Mouse (Mus musculus) lung, embryonic 14.5 days (tissue): Measurements from ENCODE around the gene Nfkbib. TPM values are rescaled to one million over a fixed set of nuclear protein-coding genes. Genes with fewer than 3 reads are reported as not detected.

ENCODE experiments used
- ATAC-seq: fragments of 200-750 bp; cut with Nextera tagmentation; 2 replicates; pipeline ENCODE4 v1.8.0; 2017; ENCODE audit warnings: mild to moderate bottlenecking, moderate TSS enrichment, moderate library complexity; ENCODE audit not compliant: insufficient read depth
- DNase-seq: peaks from one replicate; pipeline ENCODE4 v3.0.0-alpha.2; 2015
- H3K27ac ChIP-seq: fragments of 300-500 bp; sonication (generic); 2 replicates; pipeline ENCODE4 v1.5.1; 2014; ENCODE audit warnings: low read depth, mild to moderate bottlenecking, moderate library complexity
- H3K27me3 ChIP-seq: fragments of 300-500 bp; sonication (generic); 2 replicates; pipeline ENCODE4 v1.6.1; 2014; ENCODE audit warnings: low read length, control low read depth; ENCODE audit not compliant: insufficient read depth
- H3K36me3 ChIP-seq: fragments of 300-500 bp; sonication (generic); 2 replicates; pipeline ENCODE4 v1.6.1; 2014; ENCODE audit warnings: control low read depth; ENCODE audit not compliant: insufficient read depth
- H3K4me1 ChIP-seq: fragments of 300-500 bp; sonication (generic); 2 replicates; pipeline ENCODE4 v1.6.1; 2014; ENCODE audit warnings: antibody characterized with exemption, control low read depth; ENCODE audit not compliant: insufficient read depth
- H3K4me2 ChIP-seq: fragments of 300-500 bp; sonication (generic); 2 replicates; pipeline ENCODE4 v1.6.1; 2014; ENCODE audit warnings: mild to moderate bottlenecking
- H3K4me3 ChIP-seq: fragments of 300-500 bp; sonication (generic); 2 replicates; pipeline ENCODE4 v1.5.1; 2014; ENCODE audit warnings: low read depth, low read length
- H3K9ac ChIP-seq: fragments of 300-500 bp; sonication (generic); 2 replicates; pipeline ENCODE4 v1.6.1; 2014
- H3K9me3 ChIP-seq: fragments of 300-500 bp; sonication (generic); 2 replicates; pipeline ENCODE4 v1.6.1; 2016; ENCODE audit warnings: low read depth, low read length, control low read depth
- CTCF ChIP-seq: IDR thresholded peaks from 2 replicates; pipeline ENCODE4 v1.5.1; 2016; ENCODE audit warnings: antibody characterized with exemption, low read depth
- WGBS: fragments of 180-500 bp; shearing (Covaris S2); extraction: QIAGEN DNeasy Blood & Tissue Kit; methylation state at CpG from one replicate; pipeline ENCODE4 v1.1.7; 2014; 5-methylcytosine and 5-hydroxymethylcytosine counted together
- polyA plus RNA-seq: library from polyadenylated mRNA; unstranded; fragments of >200 nt; fragmentation: Nextera tagmentation; extraction: Ambion mirVana; gene quantifications from 2 replicates; pipeline ENCODE4 v1.2.1, GENCODE M21; 2014

The Nfkbib gene
- 31.8 and 37.4 TPM in 2 replicates for polyA plus RNA-seq

- ATAC-seq (no peak), DNase-seq (no peak)
- 0 out of 2 replicates have a peak, but pooled peaks cover 2% of the 10 kb centered on the region for H3K36me3 ChIP-seq
- 57% methylated on average over 7 of the region's 7 CpGs for WGBS
- H3K9me3 ChIP-seq = no peaks in the 10 kb centered on the region
- peaks cover 11% of the 10 kb centered on the region; the same call in 1 of the 2 replicates for H3K4me1 ChIP-seq
- TF ChIP-seq CTCF = no peak
- peak within 1 kb of the TSS; percentile 64 for H3K4me3 ChIP-seq
- no peak within 1 kb of the TSS for H3K27ac ChIP-seq
- H3K9ac ChIP-seq = peak within 1 kb of the TSS; percentile 67
- H3K27me3 ChIP-seq = no peaks in the 10 kb centered on the region
- peak within 1 kb of the TSS; percentile 72 for H3K4me2 ChIP-seq
These were observed at the start of gene Nfkbib for GRCm38 (mm10) chr7:28767462-28767965. Gene Nfkbib, minus strand, starts transcription at chr7:28767512.

GRCm38 (mm10) chr7:28816920-28817319 is 49.6 kb upstream of the Nfkbib start:
- Histone ChIP-seq H3K9me3 (no peaks in the 10 kb centered on the region), H3K4me1 (0 out of 2 replicates have a peak, but pooled peaks cover 6% of the 10 kb centered on the region), H3K27me3 (no peaks in the 10 kb centered on the region), H3K4me3 (no peak overlapping the region), H3K4me2 (no peak overlapping the region), H3K27ac (no peak overlapping the region), H3K9ac (no peak overlapping the region), H3K36me3 (peaks cover 100% of the 10 kb centered on the region)
- ATAC-seq (no peak), DNase-seq (no peak)
- no peak for TF ChIP-seq CTCF
- 92% methylated on average over 10 of the region's 10 CpGs for WGBS

- H3K27ac ChIP-seq = no peak overlapping the region
- H3K4me2 ChIP-seq = no peak overlapping the region
- H3K4me3 ChIP-seq = no peak overlapping the region
- peaks cover 97% of the 10 kb centered on the region for H3K36me3 ChIP-seq
- H3K9me3 ChIP-seq = no peaks in the 10 kb centered on the region
- H3K9ac ChIP-seq = no peak overlapping the region
- WGBS = 79% methylated on average over 9 of the region's 9 CpGs
- H3K27me3 ChIP-seq = no peaks in the 10 kb centered on the region
- DNase-seq = no peak
- 0 out of 2 replicates have a peak, but pooled peaks cover 6% of the 10 kb centered on the region for H3K4me1 ChIP-seq
- TF ChIP-seq CTCF = no peak
- ATAC-seq = no peak
These were observed 48.9 kb upstream of the Nfkbib start for GRCm38 (mm10) chr7:28816201-28816600.

GRCm38 (mm10) chr7:28815230-28815629 is 47.9 kb upstream of the Nfkbib start:
- Histone ChIP-seq H3K9me3 (no peaks in the 10 kb centered on the region), H3K27ac (no peak overlapping the region), H3K9ac (0 out of 2 replicates have a peak overlapping the region, but pooled peaks have one; percentile 9), H3K4me2 (no peak overlapping the region), H3K4me1 (0 out of 2 replicates have a peak, but pooled peaks cover 6% of the 10 kb centered on the region), H3K27me3 (no peaks in the 10 kb centered on the region), H3K36me3 (peaks cover 88% of the 10 kb centered on the region), H3K4me3 (no peak overlapping the region)
- ATAC-seq (no peak), DNase-seq (no peak)
- no peak for TF ChIP-seq CTCF
- WGBS = 87% methylated on average over 9 of the region's 9 CpGs

GRCm38 (mm10) chr7:28814306-28815034 is 47.2 kb upstream of the Nfkbib start:
- H3K4me1 ChIP-seq = 0 out of 2 replicates have a peak, but pooled peaks cover 6% of the 10 kb centered on the region
- H3K27me3 ChIP-seq = no peaks in the 10 kb centered on the region
- peaks cover 80% of the 10 kb centered on the region for H3K36me3 ChIP-seq
- TF ChIP-seq CTCF = no peak
- no peak for ATAC-seq
- H3K4me3 ChIP-seq = no peak overlapping the region; the same call in 1 of the 2 replicates
- no peaks in the 10 kb centered on the region for H3K9me3 ChIP-seq
- H3K27ac ChIP-seq = no peak overlapping the region
- H3K9ac ChIP-seq = no peak overlapping the region
- WGBS = 71% methylated on average over 5 of the region's 5 CpGs
- no peak for DNase-seq
- no peak overlapping the region for H3K4me2 ChIP-seq

- Histone ChIP-seq H3K9me3 (no peaks in the 10 kb centered on the region), H3K9ac (peak overlapping the region; percentile 92; the same call in 1 of the 2 replicates), H3K36me3 (peaks cover 65% of the 10 kb centered on the region), H3K4me3 (peak overlapping the region; percentile 81), H3K4me2 (peak overlapping the region; percentile 95), H3K4me1 (peaks cover 10% of the 10 kb centered on the region), H3K27ac (no peak overlapping the region), H3K27me3 (no peaks in the 10 kb centered on the region)
- DNase-seq = no peak
- ATAC-seq = no peak
- WGBS = 71% methylated on average over 5 of the region's 5 CpGs
- peak; percentile 36 for TF ChIP-seq CTCF
These were observed 45.6 kb upstream of the Nfkbib start for GRCm38 (mm10) chr7:28812949-28813348.

GRCm38 (mm10) chr7:28812436-28812835 is 45.1 kb upstream of the Nfkbib start:
- no peaks in the 10 kb centered on the region for H3K27me3 ChIP-seq
- H3K4me1 ChIP-seq = peaks cover 14% of the 10 kb centered on the region
- H3K4me3 ChIP-seq = peak overlapping the region; percentile 81
- no peak for ATAC-seq
- no peak for TF ChIP-seq CTCF
- WGBS = 53% methylated on average over 4 of the region's 4 CpGs
- H3K36me3 ChIP-seq = peaks cover 60% of the 10 kb centered on the region
- H3K4me2 ChIP-seq = peak overlapping the region; percentile 95
- peak overlapping the region; percentile 1; the same call in 1 of the 2 replicates for H3K27ac ChIP-seq
- H3K9me3 ChIP-seq = no peaks in the 10 kb centered on the region
- DNase-seq = no peak
- H3K9ac ChIP-seq = peak overlapping the region; percentile 92
